In genomic region chr12:92975698-92976097, GRCm38 (mm10) we compare ENCODE assay signal across 17 mouse cellular contexts.
A peak's percentile ranks its signal among the peaks of the same experiment; 100 is the strongest.
DNase-seq lines count a peak whose midpoint lies in the region; ATAC-seq and TF ChIP-seq lines count a peak whose summit lies in the region.
"Had no signal": no experiment of that assay in that cellular context is flagged by ENCODE, and none has a peak within 500 bp of the region (broad histone marks: within the 10 kb centered on the region; RNA-seq: fewer than 3 reads in every experiment).

No protein-coding gene starts in this region.

- H3K27ac ChIP-seq in forebrain, embryonic 15.5 days (replicated peaks) = no peak overlapping the region
- H3K27ac ChIP-seq in forebrain, embryonic 10.5 days = no peak overlapping the region
- H3K27ac ChIP-seq in midbrain, embryonic 14.5 days (replicated peaks; ENCODE audit: low read depth, low read length) = no peak overlapping the region
- H3K27ac ChIP-seq in kidney, embryonic 14.5 days (ENCODE audit: low read depth, low read length) = no peak overlapping the region
- H3K27ac ChIP-seq: heart, embryonic 13.5 days; hindbrain, embryonic 12.5 days; hindbrain, postnatal 0 days had no signal

- no peak overlapping the region for H3K4me3 ChIP-seq in forebrain, embryonic 15.5 days
- H3K4me3 ChIP-seq in forebrain, embryonic 10.5 days = no peak overlapping the region
- no peak overlapping the region for H3K4me3 ChIP-seq in midbrain, embryonic 14.5 days (replicated peaks; ENCODE audit: low read depth, low read length)
- no peak overlapping the region for H3K4me3 ChIP-seq in kidney, embryonic 14.5 days (ENCODE audit: low read length)
- H3K4me3 ChIP-seq: heart, embryonic 13.5 days; hindbrain, embryonic 12.5 days had no signal

- H3K4me1 ChIP-seq in forebrain, embryonic 15.5 days = no peaks in the 10 kb centered on the region
- no peaks in the 10 kb centered on the region for H3K4me1 ChIP-seq in forebrain, embryonic 10.5 days
- H3K4me1 ChIP-seq in midbrain, embryonic 14.5 days (ENCODE audit: control insufficient read depth, insufficient read depth, low read length) = no peaks in the 10 kb centered on the region
- no peaks in the 10 kb centered on the region for H3K4me1 ChIP-seq in kidney, embryonic 14.5 days (ENCODE audit: control insufficient read depth, insufficient read depth, low read length)
- H3K4me1 ChIP-seq: heart, embryonic 13.5 days; hindbrain, embryonic 12.5 days had no signal

- no peaks in the 10 kb centered on the region for H3K36me3 ChIP-seq in forebrain, embryonic 15.5 days
- H3K36me3 ChIP-seq in forebrain, embryonic 10.5 days (replicated peaks) = no peaks in the 10 kb centered on the region
- H3K36me3 ChIP-seq in midbrain, embryonic 14.5 days (ENCODE audit: control insufficient read depth, insufficient read depth, low read length) = no peaks in the 10 kb centered on the region
- H3K36me3 ChIP-seq in kidney, embryonic 14.5 days (ENCODE audit: control insufficient read depth, insufficient read depth, low read length) = no peaks in the 10 kb centered on the region
- H3K36me3 ChIP-seq: heart, embryonic 13.5 days; hindbrain, embryonic 12.5 days had no signal

- no peaks in the 10 kb centered on the region for H3K9me3 ChIP-seq in forebrain, embryonic 15.5 days
- no peaks in the 10 kb centered on the region for H3K9me3 ChIP-seq in forebrain, embryonic 10.5 days
- no peaks in the 10 kb centered on the region for H3K9me3 ChIP-seq in midbrain, embryonic 14.5 days (ENCODE audit: control insufficient read depth, low read length)
- H3K9me3 ChIP-seq in kidney, embryonic 14.5 days (ENCODE audit: control insufficient read depth, low read length) = no peaks in the 10 kb centered on the region
- H3K9me3 ChIP-seq: heart, embryonic 13.5 days; hindbrain, embryonic 12.5 days had no signal

- 48% methylated on average over 3 of the region's 3 CpGs for WGBS in forebrain, embryonic 15.5 days
- 88% methylated on average over 3 of the region's 3 CpGs for WGBS in forebrain, embryonic 10.5 days
- 37% methylated on average over 3 of the region's 3 CpGs for WGBS in midbrain, embryonic 14.5 days
- whole genome bisulfite sequencing in kidney, embryonic 14.5 days = 85% methylated on average over 3 of the region's 3 CpGs

- TF ChIP-seq CTCF in brain, embryonic 14.5 days (IDR thresholded peaks at IDR 0.05; ENCODE audit: borderline replicate concordance, extremely low read depth, insufficient read depth, insufficient read length) = no peak

- TF ChIP-seq POLR2A in brain, embryonic 14.5 days (IDR thresholded peaks at IDR 0.05; ENCODE audit: borderline replicate concordance, extremely low read depth, insufficient read depth, insufficient read length, poor library complexity, severe bottlenecking) = no peak

- H3K9ac ChIP-seq in forebrain, embryonic 15.5 days (replicated peaks) = no peak overlapping the region
- no peak overlapping the region for H3K9ac ChIP-seq in midbrain, embryonic 14.5 days (replicated peaks; ENCODE audit: low read length)
- H3K9ac ChIP-seq in kidney, embryonic 14.5 days (ENCODE audit: low read depth, low read length) = no peak overlapping the region
- H3K9ac ChIP-seq: heart, embryonic 13.5 days; hindbrain, embryonic 12.5 days had no signal

- peak; percentile 53; the same call in 1 of the 2 replicates for ATAC-seq in forebrain, embryonic 15.5 days (replicated peaks)
- ATAC-seq in midbrain, embryonic 14.5 days (ENCODE audit: low FRiP score, low TSS enrichment) = no peak; the same call in 1 of the 2 replicates
- ATAC-seq in kidney, embryonic 14.5 days (ENCODE audit: low FRiP score, low TSS enrichment) = no peak
- ATAC-seq: hindbrain, postnatal 0 days had no signal

- no peak for DNase-seq in forebrain, embryonic 10.5 days (ENCODE audit: extremely low spot score, low spot score)
- DNase-seq in brain, embryonic 14.5 days (ENCODE audit: low read depth) = peak; percentile 40
- DNase-seq in brain, embryonic 18.5 days (ENCODE audit: low read depth, low spot score) = peak; percentile 49
- DNase-seq in midbrain, embryonic 14.5 days = peak; percentile 31
- DNase-seq in right cerebral cortex, postnatal 4 days = no peak
- DNase-seq: adrenal gland, adult 8-10 months; cerebellum, adult 18-20 months; cerebellum, adult 9-11 months; gastrocnemius, postnatal 36 days; heart, adult 11 months; heart, postnatal 36 days; kidney, adult 18-20 months had no signal

- H3K27me3 ChIP-seq in forebrain, embryonic 15.5 days = no peaks in the 10 kb centered on the region
- H3K27me3 ChIP-seq in forebrain, embryonic 10.5 days (ENCODE audit: poor library complexity, severe bottlenecking) = no peaks in the 10 kb centered on the region
- H3K27me3 ChIP-seq in midbrain, embryonic 14.5 days (ENCODE audit: control insufficient read depth, insufficient read depth, low read length) = no peaks in the 10 kb centered on the region
- H3K27me3 ChIP-seq in kidney, embryonic 14.5 days (ENCODE audit: control insufficient read depth, insufficient read depth, low read length) = no peaks in the 10 kb centered on the region
- H3K27me3 ChIP-seq: heart, embryonic 13.5 days; hindbrain, embryonic 12.5 days had no signal

- H3K4me2 ChIP-seq in forebrain, embryonic 15.5 days (replicated peaks) = no peak overlapping the region
- no peak overlapping the region for H3K4me2 ChIP-seq in midbrain, embryonic 14.5 days (ENCODE audit: low read length)
- H3K4me2 ChIP-seq in kidney, embryonic 14.5 days (replicated peaks; ENCODE audit: low read depth, low read length) = no peak overlapping the region
- H3K4me2 ChIP-seq: heart, embryonic 13.5 days; hindbrain, embryonic 12.5 days had no signal

Comparison
In these comparisons a context has a peak if more than half of its experiments do, and no peak if none do; other contexts are left out.
1. DNase-seq: peak in brain, embryonic 14.5 days (single experiment), brain, embryonic 18.5 days (single experiment) and midbrain, embryonic 14.5 days (single experiment); none in forebrain, embryonic 10.5 days (single experiment) and right cerebral cortex, postnatal 4 days (single experiment).